Mouse (Mus musculus): ENCODE data around the gene Themis2.
"Not testable (repeated sequence)": the region's sequence is repeated elsewhere in the genome, so short reads cannot be mapped to it uniquely, and the experiment has no call there.

The Themis2 gene

DNA sequence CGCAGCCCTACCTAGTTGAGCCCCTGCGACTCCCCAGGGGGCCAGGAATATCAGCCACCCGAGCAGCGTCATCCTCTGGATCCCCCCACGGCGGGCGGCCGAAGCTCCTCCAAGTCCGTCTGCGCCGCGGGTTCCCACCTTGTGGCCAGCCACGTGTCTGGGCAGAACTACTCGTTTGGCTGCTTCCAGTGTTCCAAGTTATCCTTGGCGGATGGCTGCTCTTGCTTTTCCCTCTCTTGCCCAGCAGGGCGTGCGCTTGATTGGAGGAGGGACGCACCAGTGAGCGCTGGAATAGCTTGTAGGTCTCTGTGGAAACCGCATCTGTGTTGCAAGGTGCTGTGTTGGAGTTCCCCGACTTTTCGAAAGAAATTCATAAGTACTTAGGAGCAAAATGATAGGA lies 39.2 kb downstream of the Themis2 start, which contains the start of gene Smpdl3b:
Gene Smpdl3b (minus strand): TSS at position 279 of the 400 bp plus-strand sequence.
- DNase-seq (ENCODE audit: extremely low read depth, low read depth, low spot score): peak; percentile 64

- DNase-seq (ENCODE audit: extremely low read depth, low read depth, low spot score): no peak
Measured at GRCm38 (mm10) chr4:132752992-132753391, 43.2 kb downstream of the Themis2 start.

GRCm38 (mm10) chr4:132749258-132749982 lies 46.8 kb downstream of the Themis2 start:
- DNase-seq (ENCODE audit: extremely low read depth, low read depth, low spot score): no peak

DNA sequence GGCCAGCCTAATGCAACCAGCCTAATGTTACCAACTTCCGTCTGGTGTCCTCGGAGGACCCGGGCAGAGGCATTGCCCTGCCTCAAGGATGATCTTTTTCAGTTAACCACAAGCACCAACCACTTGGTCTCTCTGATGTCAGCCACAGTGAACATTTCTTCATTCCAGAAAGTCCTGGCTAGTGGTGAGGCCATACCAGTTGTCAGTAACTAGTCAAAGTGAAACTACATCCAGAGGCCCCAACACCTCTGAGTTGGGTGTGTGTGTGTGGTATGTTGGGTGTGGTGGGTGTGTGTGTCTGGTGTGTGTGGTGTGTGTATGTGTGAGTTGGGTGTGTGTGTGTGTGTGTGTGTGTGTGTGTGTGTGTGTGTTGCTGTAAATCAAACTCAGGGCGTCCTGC lies 47.4 kb downstream of the Themis2 start:
- no peak for DNase-seq (ENCODE audit: extremely low read depth, low read depth, low spot score)

GRCm38 (mm10) chr4:132747664-132748259 lies 48.4 kb downstream of the Themis2 start:
- DNase-seq (ENCODE audit: extremely low read depth, low read depth, low spot score): no peak

DNA sequence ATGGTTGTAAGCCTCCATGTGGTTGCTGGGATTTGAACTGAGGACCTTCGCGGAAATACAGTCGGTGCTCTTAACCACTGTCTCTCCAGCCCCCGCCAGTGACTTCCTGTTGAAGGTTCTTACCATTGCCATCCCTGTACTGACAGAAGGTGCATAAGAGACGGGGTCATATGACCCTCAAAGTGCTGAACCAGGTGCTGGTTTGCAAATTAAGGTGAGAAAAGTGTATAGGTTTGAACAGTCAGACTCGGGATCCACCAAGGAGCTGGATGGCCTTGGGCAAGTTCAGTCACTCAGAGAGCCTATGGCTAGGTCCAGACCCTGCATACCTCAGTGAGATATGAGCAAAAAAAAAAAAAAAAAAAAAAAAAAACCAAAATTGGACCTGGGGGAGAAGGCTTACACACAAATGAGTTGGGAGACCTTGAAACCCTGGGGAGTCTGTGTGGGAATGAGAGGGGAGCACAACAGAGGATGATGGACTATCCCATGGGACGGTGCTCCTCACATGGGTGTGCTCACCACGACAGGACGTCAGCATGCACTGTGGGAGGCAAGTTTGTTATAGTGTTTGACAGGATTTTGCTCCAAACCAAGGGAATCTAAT lies 49.2 kb downstream of the Themis2 start:
- DNase-seq (ENCODE audit: extremely low read depth, low read depth, low spot score): no peak

- DNase-seq (ENCODE audit: extremely low read depth, low read depth, low spot score): no peak
Measured at GRCm38 (mm10) chr4:132743992-132744911, 51.9 kb downstream of the Themis2 start.

- no peak for DNase-seq (ENCODE audit: extremely low read depth, low read depth, low spot score)
Measured at GRCm38 (mm10) chr4:132741491-132741890, 54.7 kb downstream of the Themis2 start.

DNA sequence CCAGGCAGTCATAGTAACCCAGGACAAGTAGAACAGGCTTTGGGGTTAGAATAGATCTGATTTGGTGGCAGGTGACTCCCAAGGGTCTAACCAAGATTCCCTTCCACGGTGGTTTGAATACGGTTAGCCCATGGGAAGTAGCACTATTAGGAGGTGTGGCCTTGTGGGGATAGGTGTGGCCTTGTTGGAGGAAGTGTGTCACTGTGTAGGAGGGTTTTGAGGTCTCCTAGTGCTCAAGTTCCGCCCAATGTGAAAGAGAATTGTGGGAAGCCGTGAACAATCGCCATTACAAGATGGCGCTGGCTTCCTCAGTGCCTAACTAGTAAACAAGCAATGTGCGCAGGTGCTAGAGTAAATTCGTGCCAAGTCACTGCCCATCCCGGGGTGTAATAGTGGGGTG lies 59.0 kb downstream of the Themis2 start:
- DNase-seq (ENCODE audit: extremely low read depth, low read depth, low spot score): not testable (repeated sequence)

DNA sequence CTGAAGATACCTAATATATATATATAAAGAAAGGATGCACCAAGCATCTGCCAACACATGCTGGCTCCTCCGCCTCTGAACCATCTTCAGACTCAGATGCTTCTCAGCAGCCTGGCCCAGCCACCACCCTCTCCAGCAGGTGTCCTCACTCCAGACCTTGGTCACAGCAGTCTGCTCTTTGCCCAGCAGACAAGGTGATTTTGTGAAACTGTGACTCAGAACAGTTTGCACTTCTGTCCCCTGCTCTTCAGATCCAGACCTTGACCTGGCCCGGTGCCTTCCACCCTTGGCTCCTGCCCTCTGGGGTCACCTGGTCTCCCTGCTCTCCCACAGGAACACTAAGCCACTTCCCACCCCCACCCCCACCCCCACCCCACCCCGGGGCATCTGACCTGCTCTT lies 60.3 kb downstream of the Themis2 start:
- DNase-seq (ENCODE audit: extremely low read depth, low read depth, low spot score): no peak

GRCm38 (mm10) chr4:132735389-132735788 lies 60.8 kb downstream of the Themis2 start:
- DNase-seq (ENCODE audit: extremely low read depth, low read depth, low spot score): no peak

- no peak for DNase-seq (ENCODE audit: extremely low read depth, low read depth, low spot score)
Measured at GRCm38 (mm10) chr4:132734766-132735165, 61.4 kb downstream of the Themis2 start.

DNA sequence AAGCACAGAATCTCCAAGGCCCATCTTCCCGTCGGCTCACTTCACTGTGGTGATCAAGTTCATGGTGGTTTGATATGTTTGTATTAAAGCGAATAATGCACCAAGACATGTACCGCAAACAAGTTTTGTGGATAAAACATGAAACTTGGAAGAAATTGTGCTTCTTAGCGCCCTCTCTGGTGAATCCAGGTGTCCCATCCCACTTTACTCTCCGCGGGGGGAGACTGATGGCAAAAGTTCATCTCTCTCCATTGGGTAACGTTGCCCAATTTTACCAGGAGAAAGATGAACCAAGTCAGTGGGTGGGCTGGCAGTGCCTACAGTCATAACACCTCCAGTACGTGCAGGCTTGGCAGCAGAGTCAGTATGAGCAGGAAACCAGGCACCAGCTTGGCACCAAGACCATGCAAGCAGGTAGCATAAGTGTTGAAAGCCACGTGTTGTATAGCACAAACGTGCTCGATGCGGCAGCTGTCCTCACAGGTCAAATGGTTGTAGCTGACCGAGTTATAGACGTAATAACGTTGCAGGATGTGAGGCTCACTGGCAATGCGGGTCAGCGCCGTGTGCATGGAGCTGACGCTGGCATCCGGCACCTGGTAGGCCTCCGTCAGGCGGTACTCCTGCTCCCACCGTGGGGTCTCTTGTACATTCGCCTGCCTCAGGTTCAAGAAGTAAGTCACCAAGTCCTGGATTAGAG lies 63.0 kb downstream of the Themis2 start:
- DNase-seq (ENCODE audit: extremely low read depth, low read depth, low spot score): no peak

- DNase-seq (ENCODE audit: extremely low read depth, low read depth, low spot score): no peak
Measured at GRCm38 (mm10) chr4:132732148-132732684, 64.0 kb downstream of the Themis2 start, which contains the start of gene Xkr8. Xkr8 (minus strand) TSS chr4:132732546.
